Mouse (Mus musculus) v-Abl transformed pro-B cells (cell line): ENCODE measurements around the gene Ltbp1.

Source experiments
- in situ Hi-C, 2 experiments: fragments of 400-800 bp; cut with MboI; formaldehyde crosslinking; loops; one replicate each; pipeline ENCODE4 v1.15.1; 2025; ENCODE audit not compliant: unreplicated experiment in 2 of 2

Gene Ltbp1

DNA sequence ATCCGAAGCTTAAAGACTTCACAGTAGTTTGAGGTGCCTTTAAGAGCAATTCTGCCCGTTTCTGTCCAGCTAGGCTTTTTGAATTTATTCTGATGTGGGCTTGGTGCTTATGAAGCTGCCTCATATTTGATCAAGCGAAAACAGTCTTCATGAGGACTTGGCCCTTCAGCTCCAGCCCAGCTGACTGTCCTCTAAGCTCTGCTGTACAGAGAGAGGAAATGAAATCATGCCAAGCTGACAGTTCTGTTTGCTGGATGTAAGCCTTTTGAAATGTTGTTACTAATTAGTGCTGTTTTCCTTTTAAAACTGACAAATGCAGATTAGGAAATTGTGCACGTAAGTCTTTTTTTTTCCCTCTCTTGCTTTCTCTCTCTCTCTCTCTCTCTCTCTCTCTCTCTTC, 263.1 kb downstream of the Ltbp1 start:
- in situ Hi-C loops: no loop called here

DNA sequence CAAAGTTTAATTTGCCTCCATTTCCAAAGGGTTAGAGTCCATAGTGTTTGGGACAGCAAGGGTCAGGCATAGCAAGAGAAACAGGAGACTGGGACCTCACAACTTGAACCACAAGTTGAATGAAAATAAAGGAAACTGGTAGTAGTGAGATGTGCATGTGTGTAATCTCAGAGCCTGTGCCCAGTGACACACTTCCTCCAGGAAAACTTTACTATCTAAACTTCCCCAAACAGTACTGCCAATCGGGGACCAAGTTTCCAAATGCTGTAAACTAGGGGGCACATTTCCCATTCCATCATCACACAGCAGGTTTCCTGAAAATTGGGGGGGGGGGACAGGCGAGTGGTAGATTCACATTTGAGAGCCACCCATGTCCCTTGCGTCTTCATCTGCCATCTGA, 267.1 kb downstream of the Ltbp1 start:
- in situ Hi-C loops: no loop called here

DNA sequence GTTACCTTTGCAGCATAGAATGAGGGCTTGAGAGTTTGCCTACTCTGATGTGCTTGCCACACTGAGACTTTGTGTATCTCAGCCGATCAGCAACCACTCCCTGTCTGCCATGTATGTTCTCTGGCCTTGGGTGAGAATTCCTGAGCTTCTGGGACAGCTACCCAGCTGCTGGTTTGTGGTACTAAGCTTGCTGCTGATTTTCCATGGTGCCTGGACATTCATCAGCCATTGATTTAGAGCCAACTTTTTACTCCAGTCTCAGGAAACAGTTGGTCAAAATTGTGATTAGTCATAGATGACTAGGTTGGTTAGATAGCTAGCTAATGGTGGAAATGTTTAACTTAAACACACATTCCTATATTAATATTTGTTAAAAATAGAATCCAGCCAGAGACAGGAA, 267.9 kb downstream of the Ltbp1 start:
- in situ Hi-C loops: no loop called here

GRCm38 (mm10) chr17:75275302-75275701, 269.9 kb downstream of the Ltbp1 start:
- in situ Hi-C loops: no loop called here

GRCm38 (mm10) chr17:75278106-75278505, 272.7 kb downstream of the Ltbp1 start:
- in situ Hi-C loops: no loop called here

DNA sequence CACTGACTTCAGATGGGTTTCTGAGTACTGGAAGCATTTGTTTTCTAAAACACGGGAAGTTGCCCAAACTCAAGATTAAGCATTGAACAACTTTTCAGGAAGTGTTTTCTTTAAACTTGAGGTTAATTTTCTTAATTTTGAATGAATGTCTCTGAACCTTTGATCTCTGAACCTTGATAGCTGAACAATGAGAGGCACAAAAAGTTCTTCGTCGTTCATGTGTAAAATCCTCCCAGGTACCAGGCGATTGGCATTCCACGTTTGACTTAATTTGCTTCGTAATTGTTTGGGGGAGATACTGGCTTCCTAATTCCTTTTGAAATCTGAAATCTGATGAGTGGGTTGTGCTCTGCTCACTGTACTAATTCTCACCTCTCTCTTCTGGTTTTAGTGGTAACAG, 273.2 kb downstream of the Ltbp1 start:
- in situ Hi-C loops: no loop called here

DNA sequence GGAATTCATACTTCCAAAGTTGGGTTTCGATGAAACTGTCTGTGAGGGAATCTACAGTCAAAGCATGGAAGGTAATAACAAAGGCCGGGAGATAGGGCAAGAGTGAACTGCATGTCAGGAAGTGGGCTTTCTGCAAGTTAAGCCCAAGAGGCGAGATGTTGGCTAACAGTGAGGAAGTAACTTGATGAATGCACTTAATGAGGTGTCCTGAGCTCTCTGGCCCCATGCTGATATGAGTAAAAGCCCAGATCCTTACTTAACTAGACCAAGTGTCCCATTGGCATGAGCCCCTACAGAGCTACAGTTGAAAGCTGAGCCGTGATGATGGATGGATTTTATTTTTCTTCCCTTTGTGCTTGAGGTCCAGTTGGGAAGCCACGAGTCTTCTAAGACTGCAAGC, 276.0 kb downstream of the Ltbp1 start:
- in situ Hi-C loops: no loop called here

DNA sequence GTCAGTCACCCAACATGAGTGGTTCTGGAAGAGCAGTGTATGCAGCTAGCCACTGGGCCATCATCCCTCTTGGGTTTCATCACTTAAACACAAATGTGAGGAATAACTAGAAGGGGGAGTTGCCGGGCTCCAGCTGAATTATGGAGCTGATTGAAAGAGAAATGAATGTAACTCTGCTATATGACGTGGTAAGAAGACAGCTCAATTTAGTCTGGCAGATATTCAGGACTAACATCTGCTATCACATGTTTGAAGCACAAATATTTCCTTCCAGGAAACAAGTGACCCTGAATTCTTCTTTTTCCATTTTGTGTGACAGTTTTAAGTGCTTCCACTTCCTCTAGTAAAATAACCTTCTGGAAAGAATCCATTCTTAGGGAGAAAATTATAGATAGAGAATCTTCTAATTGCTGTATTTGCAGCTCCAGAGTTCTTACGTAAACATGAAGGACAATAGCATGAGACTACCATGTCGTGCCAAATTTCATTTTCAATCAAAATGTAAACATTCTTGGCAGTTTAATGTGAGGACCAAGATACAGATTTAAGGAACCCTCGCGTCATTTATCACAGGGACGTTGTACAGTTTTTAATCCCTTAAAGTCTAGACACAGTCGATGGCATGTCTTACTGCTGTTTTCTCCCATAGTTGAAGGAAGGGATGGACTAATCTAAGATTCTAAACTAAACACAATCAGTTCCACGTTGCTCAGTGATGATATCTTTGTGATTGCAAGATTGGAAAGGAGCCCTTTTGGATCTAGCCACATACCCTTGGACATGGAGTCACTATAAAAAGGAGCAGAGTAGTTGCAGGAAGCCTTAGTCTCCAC, 279.7 kb downstream of the Ltbp1 start:
- in situ Hi-C loops: no loop called here

DNA sequence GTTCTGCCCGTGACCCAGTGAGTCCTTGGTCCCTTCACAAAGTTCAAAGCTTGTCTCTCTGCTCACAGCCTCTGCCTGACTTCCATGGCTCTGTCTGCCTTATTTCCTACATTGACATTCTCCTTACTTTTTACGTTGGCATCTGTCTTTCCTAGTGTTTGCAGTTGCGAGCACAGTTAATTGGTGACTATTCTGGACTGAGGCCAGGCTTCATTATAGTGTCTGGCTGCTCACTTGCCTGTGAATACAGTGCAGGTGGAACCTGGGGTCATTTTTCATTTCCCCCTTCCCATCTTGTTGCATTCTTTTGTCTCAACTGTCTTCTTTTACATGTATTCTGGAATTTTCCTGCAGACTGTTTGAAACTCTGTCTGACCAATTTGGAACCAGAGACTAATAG, 287.6 kb downstream of the Ltbp1 start:
- in situ Hi-C loops: no loop called here

DNA sequence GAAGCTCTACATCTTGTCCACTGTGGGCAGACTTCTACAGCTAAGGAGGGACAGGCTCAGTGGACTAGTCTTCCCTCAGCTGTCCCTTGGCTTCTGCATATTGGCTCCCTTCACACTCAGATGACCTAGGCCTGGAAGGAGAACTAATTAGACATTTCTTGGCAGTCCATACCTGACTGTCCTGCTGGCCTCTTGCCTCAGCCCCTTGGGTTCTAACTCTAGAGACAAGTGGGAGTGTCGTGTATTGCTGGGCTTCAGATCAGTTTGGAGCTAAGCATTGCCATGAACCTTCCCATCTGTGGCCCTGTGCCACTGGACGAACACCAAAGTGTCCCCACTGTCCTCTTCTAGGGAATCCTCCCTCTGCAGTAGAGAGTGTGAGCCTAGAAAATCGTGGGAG, 288.4 kb downstream of the Ltbp1 start:
- in situ Hi-C loops: no loop called here

DNA sequence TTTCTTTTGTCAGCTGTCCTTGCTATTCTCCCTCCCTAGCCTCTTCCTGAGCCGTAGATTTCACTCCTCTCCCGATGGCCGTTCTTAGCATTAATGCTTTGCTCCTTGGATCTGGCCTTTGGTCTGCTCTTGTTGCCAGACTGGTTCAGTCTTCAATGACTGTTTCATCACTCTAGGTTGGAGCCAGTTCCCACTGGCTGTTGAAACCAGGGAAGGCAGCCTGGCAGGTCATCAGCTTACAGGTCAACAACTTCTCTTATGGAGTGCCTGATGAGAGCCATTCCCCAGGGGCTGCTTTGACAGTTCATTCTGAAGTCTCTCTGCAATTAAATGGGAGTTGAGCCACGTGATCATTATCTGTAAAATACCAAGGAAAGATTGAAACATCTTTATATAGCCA, 295.5 kb downstream of the Ltbp1 start:
- in situ Hi-C loops: no loop called here

DNA sequence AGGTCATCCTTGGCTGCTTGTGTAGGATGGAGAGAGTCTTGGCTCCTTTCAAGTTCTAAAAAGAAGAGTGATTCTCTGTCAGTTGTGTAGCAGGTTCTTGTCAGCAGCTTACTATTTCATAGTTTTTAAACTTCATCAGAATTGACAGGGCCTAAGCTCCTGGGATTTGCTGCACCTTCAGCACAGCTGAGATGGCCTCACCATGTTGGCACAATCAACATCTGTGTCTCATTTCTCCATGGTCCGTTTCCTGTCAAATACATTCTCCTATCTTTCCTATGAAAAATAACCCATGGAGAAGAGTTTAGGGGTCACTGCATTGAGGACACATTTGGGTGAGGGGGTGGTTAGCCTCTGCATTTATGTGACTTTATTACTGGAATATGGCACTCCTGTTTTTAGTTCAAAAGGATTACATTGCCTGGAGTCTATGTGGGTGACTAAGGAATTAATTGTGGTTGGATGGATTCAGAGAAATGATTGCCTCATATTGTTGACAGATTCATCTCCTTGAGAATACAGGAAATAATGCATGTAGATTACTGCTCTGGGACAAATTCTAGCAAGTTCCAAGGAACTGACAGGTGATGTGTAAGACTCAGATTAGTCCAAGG, 299.5 kb downstream of the Ltbp1 start:
- in situ Hi-C loops: no loop called here

DNA sequence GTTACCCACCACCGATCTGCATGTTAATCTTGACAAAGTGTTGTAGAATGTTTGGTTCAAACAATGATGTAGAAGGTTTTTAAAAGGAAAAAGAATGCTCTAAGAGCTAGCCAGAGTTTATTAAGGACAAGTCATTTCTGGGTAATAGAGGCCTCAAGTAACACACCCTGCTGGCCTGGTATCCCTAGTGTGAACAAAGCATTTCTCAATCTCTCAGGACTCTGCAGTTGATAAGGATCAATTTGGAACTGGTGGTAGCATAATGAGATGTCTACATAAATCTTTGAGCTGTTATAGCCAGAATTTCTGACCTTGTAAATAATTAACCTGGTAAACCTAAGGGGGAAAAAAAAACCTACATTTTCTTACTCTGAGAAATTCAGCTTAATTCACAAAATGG, 300.3 kb downstream of the Ltbp1 start:
- in situ Hi-C loops: no loop called here

DNA sequence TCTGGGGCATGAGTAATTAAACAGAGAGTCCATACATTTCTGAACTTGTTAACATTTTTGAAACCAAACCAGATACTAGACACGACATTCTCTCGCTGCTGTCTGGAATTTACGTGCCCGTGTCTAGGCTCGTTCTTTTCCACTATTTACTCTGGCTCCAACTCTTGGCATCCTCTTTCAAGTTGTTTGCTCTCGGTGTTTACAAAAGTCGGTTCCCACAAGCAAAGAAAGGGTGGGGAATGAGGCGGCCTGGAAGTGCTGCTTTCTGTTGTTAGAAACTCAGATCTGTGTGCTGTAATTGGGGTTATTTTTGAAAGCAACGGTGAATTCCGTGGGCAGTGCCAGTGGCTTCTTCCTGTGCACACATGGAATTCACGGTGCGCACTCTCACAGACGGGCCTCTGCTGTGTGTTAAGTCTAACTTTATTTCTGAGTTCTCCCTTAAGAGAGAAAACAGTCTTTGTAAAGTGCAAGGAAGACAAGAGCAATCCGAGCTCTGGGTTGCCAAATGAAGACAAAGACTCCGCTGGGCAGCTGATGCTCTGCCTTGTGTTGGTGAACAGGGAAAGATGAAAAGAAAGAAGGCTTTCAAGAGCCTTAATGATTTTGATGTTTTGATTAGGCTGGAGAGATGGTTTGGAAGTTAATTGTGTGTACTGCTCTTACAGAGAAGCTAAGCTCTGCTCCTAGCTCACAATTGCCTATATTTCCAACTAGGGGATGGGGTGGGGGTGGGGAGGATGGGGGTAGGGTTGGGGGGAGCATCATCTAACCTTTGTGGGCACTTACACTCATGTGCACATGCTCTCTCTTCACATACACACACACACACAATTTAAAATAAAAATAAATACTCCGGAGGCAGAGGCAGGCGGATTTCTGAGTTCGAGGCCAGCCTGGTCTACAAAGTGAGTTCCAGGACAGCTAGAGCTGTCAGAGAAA, 302.0 kb downstream of the Ltbp1 start:
- in situ Hi-C loops: no loop called here

- in situ Hi-C loops: no loop called here
Observed at GRCm38 (mm10) chr17:75317106-75317505, 311.7 kb downstream of the Ltbp1 start.

DNA sequence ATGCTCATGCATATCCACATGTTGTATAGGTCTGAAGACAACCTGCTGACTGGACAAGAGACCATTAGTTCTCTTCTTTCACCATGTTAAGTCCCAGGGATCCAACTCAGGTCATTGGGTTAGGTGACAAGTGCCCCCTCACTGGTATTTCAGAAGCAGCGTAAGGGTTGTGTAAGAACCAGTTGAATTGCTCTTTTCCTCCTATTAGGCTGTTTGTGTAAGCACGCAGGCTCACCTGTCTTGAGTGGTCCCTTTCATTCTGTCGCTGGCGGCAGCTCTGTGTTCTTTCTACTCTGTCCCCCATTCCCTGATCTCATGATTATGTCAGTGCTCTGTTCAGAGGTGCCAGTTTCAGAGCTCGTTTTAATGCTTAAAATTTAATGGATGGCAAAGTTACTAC, 317.9 kb downstream of the Ltbp1 start:
- in situ Hi-C loops: no loop called here

GRCm38 (mm10) chr17:75323766-75324165, 318.4 kb downstream of the Ltbp1 start:
- in situ Hi-C loops: no loop called here

DNA sequence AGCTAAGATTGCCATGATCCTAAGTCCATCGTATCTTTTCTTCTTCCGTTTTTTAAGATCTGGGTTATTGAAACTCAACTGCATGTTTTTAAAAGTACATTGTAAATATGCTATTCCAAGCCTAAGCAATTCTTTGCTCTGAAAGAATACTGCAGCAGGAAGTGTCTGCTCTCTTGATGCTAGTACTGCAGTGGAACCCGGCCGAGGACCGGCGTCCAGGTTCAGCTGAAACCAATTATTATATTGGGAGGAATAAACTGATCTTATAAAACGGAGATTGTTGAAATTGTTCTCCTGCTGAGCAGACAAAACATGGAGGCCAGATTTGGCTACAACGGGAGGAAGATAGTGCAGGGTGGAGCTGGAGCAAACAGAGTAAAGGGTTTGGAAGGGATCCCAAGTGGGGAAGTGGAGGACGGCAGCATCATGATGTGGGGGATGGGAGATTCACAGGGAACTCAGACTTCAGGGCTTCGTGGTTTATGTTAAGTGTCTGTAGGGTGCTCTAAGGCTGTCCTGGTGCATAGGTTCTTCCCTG, 322.8 kb downstream of the Ltbp1 start:
- in situ Hi-C loops: no loop called here

DNA sequence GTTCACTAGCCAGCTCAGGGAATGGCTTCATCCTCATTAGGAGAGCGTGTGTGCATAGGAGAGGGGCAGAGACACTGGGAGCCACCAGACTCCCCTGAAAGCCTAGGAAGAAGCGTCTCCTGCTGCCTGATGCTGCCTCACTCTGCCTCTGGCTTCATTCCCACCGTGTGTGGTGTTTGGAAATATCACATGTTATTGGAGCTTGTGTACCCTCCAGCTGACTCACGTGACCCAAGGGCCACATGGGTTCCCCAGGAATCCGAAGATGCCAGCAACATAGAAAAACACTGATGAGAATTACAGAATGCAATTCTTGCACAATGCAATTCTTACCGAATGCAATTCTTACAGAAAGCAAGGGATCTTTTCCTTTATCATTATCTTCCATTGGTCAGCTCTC, 325.0 kb downstream of the Ltbp1 start:
- in situ Hi-C loops: no loop called here

DNA sequence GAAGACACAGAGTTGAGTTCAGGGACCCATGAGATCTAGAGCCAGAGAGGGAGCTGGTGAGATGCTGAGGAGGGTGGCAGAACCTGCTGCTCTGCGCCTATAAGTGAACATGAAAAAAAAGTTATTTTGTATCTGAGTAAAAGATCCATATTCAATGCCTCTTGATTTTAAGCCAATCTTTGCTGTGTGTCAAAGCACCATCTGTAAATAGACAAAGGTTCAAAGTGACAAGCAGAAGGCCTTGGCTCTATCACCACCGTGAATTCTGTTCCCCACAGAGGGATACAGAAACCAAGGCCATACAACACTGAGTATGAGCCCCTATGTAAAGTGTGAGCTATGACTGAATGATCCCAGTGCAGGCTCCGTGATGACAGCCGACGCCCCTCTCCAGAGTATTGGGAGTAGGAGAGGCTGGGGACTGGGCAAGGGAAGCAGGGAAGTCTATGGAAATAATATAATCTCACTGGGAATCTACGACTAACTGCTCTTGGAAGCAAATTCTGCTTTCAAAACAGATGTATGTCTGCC, 326.1 kb downstream of the Ltbp1 start:
- in situ Hi-C loops: no loop called here

DNA sequence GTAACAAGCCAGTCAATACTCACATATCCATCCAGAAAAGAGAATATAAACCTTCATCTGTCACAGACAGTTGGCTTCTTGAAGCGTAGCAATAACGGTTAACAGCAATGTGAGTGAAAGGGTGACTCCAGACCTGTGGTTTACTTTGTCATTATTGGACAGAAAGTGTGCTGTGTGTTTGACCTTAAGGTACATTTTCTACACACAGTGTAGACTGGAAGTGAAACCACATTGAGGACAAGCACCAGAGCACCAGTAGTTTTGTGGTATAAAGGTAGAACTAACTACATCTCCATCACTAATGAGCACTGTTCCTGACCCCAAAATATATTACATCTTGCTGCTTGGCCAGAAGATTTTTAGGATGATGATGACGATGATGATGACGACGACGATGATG, 326.9 kb downstream of the Ltbp1 start:
- in situ Hi-C loops: no loop called here
